Mouse (Mus musculus) lung, embryonic 14.5 days (tissue): ENCODE data around the gene Stn1. TPM values are rescaled to one million over a fixed set of nuclear protein-coding genes. Genes with fewer than 3 reads are reported as not detected.

Experiments used
- ATAC-seq: fragments of 200-750 bp; cut with Nextera tagmentation; 2 replicates; pipeline ENCODE4 v1.8.0; 2017; ENCODE audit warnings: mild to moderate bottlenecking, moderate TSS enrichment, moderate library complexity; ENCODE audit not compliant: insufficient read depth
- DNase-seq: peaks from one replicate; pipeline ENCODE4 v3.0.0-alpha.2; 2015
- H3K27ac ChIP-seq: fragments of 300-500 bp; sonication (generic); 2 replicates; pipeline ENCODE4 v1.5.1; 2014; ENCODE audit warnings: low read depth, mild to moderate bottlenecking, moderate library complexity
- H3K27me3 ChIP-seq: fragments of 300-500 bp; sonication (generic); 2 replicates; pipeline ENCODE4 v1.6.1; 2014; ENCODE audit warnings: low read length, control low read depth; ENCODE audit not compliant: insufficient read depth
- H3K36me3 ChIP-seq: fragments of 300-500 bp; sonication (generic); 2 replicates; pipeline ENCODE4 v1.6.1; 2014; ENCODE audit warnings: control low read depth; ENCODE audit not compliant: insufficient read depth
- H3K4me1 ChIP-seq: fragments of 300-500 bp; sonication (generic); 2 replicates; pipeline ENCODE4 v1.6.1; 2014; ENCODE audit warnings: antibody characterized with exemption, control low read depth; ENCODE audit not compliant: insufficient read depth
- H3K4me2 ChIP-seq: fragments of 300-500 bp; sonication (generic); 2 replicates; pipeline ENCODE4 v1.6.1; 2014; ENCODE audit warnings: mild to moderate bottlenecking
- H3K4me3 ChIP-seq: fragments of 300-500 bp; sonication (generic); 2 replicates; pipeline ENCODE4 v1.5.1; 2014; ENCODE audit warnings: low read depth, low read length
- H3K9ac ChIP-seq: fragments of 300-500 bp; sonication (generic); 2 replicates; pipeline ENCODE4 v1.6.1; 2014
- H3K9me3 ChIP-seq: fragments of 300-500 bp; sonication (generic); 2 replicates; pipeline ENCODE4 v1.6.1; 2016; ENCODE audit warnings: low read depth, low read length, control low read depth
- CTCF ChIP-seq: IDR thresholded peaks from 2 replicates; pipeline ENCODE4 v1.5.1; 2016; ENCODE audit warnings: antibody characterized with exemption, low read depth
- WGBS: fragments of 180-500 bp; shearing (Covaris S2); extraction: QIAGEN DNeasy Blood & Tissue Kit; methylation state at CpG from one replicate; pipeline ENCODE4 v1.1.7; 2014; 5-methylcytosine and 5-hydroxymethylcytosine counted together
- polyA plus RNA-seq: library from polyadenylated mRNA; unstranded; fragments of >200 nt; fragmentation: Nextera tagmentation; extraction: Ambion mirVana; gene quantifications from 2 replicates; pipeline ENCODE4 v1.2.1, GENCODE M21; 2014

Stn1 gene
- polyA plus RNA-seq, 1 experiment from 2014 or later = 65.5 TPM

DNA sequence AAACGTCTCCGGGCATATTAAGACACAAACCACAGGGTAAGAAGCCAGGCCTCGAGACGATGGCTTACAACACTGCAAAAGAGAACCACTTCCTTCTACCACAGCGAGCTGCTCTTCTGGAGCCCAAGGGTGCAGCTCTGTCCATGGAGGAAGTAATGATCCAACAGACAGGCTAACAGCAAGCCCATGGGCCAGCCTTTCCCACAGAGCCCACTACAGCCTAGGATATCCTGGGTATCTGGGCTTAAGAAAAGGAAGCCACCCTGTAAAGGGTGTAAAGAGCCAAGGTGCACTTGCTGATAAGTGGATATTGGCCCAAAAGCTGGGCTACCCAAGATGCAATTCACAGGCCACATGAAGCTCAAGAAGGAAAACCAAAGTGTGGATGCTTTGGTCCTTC lies 6.0 kb downstream of the Stn1 start:
- no peak overlapping the region for H3K27ac ChIP-seq
- no peak overlapping the region for H3K9ac ChIP-seq
- ATAC-seq (no peak), DNase-seq (no peak)
- H3K36me3 ChIP-seq = peaks cover 24% of the 10 kb centered on the region; the same call in 1 of the 2 replicates
- no peak overlapping the region for H3K4me3 ChIP-seq
- no peaks in the 10 kb centered on the region for H3K9me3 ChIP-seq
- peaks cover 4% of the 10 kb centered on the region for H3K4me1 ChIP-seq
- TF ChIP-seq CTCF = no peak
- 84% methylated on average over 5 of the region's 5 CpGs for WGBS
- H3K4me2 ChIP-seq = no peak overlapping the region
- no peaks in the 10 kb centered on the region for H3K27me3 ChIP-seq

DNA sequence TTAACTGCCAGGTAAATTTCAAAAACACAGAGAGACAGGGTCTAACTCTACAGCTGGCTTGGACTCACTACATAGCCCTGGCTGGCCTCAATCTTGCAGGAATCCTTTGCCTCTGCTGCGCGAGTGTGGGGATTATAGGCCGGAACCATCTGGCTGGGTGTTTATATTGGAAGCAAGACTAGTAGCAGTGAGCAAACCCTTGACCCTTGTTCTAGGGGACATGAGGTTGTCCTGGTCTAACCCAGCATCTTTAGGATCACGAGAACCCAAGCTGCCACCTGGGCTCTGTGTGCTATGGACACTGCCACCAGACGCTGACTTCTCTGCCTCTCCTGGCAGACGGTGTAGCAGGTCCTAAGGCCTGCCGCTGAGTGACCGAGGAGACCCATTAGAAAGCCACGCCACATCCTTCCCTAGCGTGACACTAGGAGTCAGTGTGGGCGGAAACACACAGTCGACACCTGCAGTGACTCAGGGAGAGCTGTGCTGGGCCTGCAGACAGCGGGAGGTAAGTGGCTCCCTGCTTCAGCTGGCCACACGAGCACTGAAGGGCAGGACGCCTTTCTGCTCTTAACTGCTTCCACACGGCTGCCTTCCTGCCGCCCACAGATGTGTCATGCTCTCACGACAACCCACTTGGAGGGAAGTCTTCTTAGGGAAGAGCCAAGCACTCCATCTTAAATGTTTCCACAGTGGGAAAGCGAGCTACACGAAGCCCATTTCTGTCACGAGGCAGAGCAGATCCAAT lies 10.9 kb downstream of the Stn1 start:
- no peak for TF ChIP-seq CTCF
- H3K4me3 ChIP-seq = no peak overlapping the region
- no peaks in the 10 kb centered on the region for H3K27me3 ChIP-seq
- H3K4me1 ChIP-seq = no peaks in the 10 kb centered on the region
- no peak for DNase-seq
- H3K4me2 ChIP-seq = no peak overlapping the region
- no peak overlapping the region for H3K9ac ChIP-seq
- WGBS = 66% methylated on average over 21 of the region's 21 CpGs
- no peaks in the 10 kb centered on the region for H3K9me3 ChIP-seq
- ATAC-seq = no peak
- no peak overlapping the region for H3K27ac ChIP-seq
- peaks cover 45% of the 10 kb centered on the region for H3K36me3 ChIP-seq

DNA sequence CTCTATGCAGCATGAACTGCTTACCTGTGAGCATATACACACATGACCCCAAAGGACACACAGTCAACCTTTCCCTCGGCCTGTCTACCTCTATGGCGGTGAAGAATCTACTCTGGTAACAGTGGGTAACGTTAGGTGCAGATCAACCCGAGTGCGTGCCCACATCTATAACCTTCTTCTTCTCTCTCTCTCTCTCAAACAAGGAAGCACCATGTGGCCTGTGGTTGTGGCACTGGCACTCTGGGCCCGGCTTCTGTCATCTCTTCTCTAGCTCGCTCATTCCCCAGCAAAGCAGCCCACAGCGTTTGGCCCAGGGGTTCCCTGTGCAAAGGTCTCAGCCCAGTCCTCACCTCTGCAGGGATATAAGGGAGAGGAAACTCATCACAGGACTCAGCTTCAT lies 12.4 kb downstream of the Stn1 start:
- no peak overlapping the region for H3K27ac ChIP-seq
- ATAC-seq (no peak), DNase-seq (no peak)
- H3K4me1 ChIP-seq = no peaks in the 10 kb centered on the region
- H3K36me3 ChIP-seq = peaks cover 48% of the 10 kb centered on the region
- H3K9ac ChIP-seq = no peak overlapping the region
- no peaks in the 10 kb centered on the region for H3K27me3 ChIP-seq
- H3K4me3 ChIP-seq = no peak overlapping the region
- TF ChIP-seq CTCF = no peak
- 95% methylated on average over 8 of the region's 8 CpGs for WGBS
- no peaks in the 10 kb centered on the region for H3K9me3 ChIP-seq
- H3K4me2 ChIP-seq = no peak overlapping the region

DNA sequence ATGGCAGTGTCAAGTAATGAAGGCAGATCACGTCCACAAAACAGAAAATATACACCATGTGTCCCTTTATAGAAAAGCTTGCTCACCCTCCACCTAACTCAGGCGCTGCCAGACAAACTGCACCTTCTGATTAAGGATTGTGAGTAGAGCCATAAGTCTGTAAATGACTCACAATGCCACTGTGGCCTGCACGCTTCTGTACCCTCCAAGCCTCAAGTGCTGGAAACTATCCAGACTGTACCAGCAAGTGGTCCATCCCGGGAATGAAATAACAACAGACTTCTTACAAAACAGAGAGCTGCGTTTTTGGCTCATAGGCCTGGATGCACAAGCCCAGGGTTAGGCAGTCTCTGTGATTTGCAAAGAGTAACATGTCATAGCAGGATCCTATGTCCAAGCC lies 15.9 kb downstream of the Stn1 start:
- H3K4me2 ChIP-seq = no peak overlapping the region
- H3K4me1 ChIP-seq = no peaks in the 10 kb centered on the region
- no peaks in the 10 kb centered on the region for H3K9me3 ChIP-seq
- no peak overlapping the region for H3K4me3 ChIP-seq
- no peaks in the 10 kb centered on the region for H3K27me3 ChIP-seq
- no peak overlapping the region for H3K27ac ChIP-seq
- H3K9ac ChIP-seq = no peak overlapping the region
- no peak for TF ChIP-seq CTCF
- DNase-seq (no peak), ATAC-seq (no peak)
- peaks cover 57% of the 10 kb centered on the region for H3K36me3 ChIP-seq
- 89% methylated on average over 5 of the region's 5 CpGs for WGBS

DNA sequence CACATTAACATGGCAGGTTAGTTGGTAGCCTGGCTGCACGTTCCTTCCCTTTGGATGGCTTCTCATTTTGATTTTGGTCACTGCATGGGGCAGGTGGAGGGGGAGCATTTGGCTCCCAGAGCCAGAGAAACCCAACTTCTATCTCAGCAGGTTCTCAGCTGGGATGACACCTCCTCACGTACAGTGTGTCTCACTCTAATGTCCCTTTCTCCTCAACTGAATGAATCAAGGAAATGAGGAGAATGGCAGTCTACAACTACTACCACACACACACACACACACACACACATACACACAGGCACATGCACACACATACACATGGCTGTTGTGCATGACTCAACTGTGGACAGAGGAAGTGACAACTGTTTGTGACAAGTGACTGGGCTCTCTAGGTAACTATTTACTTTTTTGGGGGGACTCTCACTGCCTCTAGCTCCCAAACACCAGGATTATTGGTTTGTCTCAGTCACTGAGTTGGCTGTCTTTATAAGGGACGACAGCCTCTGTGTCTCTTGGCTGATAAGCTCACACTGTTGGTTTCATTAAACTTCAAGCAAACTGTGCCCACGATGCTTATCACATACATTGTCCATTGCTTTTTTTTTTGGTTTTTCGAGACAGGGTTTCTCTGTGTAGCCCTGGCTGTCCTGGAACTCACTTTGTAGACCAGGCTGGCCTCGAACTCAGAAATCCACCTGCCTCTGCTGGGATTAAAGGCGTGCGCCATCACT lies 18.0 kb downstream of the Stn1 start:
- Histone ChIP-seq H3K27ac (no peak overlapping the region), H3K27me3 (no peaks in the 10 kb centered on the region), H3K4me1 (no peaks in the 10 kb centered on the region), H3K36me3 (peaks cover 68% of the 10 kb centered on the region), H3K9ac (no peak overlapping the region), H3K4me2 (no peak overlapping the region), H3K9me3 (no peaks in the 10 kb centered on the region), H3K4me3 (no peak overlapping the region)
- no peak for TF ChIP-seq CTCF
- DNase-seq = no peak
- ATAC-seq = no peak
- 82% methylated on average over 8 of the region's 8 CpGs for WGBS

DNA sequence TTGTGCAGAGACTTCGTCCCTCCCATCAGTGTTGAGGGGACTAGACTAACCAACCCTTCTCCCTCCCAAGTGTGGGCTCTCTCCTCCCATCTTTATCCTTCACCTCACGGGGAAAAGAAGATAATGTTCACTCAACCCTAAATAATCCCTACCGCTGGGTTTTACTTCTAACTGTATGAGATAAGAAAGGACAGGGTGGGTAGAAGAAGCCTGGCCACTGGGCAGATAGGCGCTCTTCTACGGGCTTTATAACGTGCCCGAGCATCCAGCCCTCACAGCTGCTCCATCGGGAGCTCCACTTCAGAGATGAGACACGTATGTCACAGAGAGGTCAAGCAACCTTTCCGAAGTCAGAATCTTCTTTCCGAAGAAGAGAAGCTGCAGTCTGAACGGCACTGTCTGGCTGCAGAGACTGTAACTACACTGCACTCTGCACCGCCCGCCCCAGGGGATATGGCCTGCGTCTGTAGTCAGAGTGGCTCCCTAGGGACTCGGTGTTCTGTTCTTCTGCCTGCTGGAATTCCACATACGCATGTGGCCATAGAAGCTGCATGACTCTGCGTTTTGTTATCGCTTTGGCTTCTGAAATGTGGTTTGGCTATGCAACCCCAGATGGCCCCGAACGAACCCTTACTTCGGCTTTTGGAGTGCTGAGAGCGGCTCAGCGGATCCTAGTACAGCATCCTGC lies 18.7 kb downstream of the Stn1 start:
- H3K27ac ChIP-seq = no peak overlapping the region
- DNase-seq (no peak), ATAC-seq (no peak)
- no peaks in the 10 kb centered on the region for H3K4me1 ChIP-seq
- H3K36me3 ChIP-seq = peaks cover 65% of the 10 kb centered on the region
- no peaks in the 10 kb centered on the region for H3K27me3 ChIP-seq
- 80% methylated on average over 24 of the region's 24 CpGs for WGBS
- H3K9ac ChIP-seq = no peak overlapping the region
- no peaks in the 10 kb centered on the region for H3K9me3 ChIP-seq
- TF ChIP-seq CTCF = no peak
- no peak overlapping the region for H3K4me3 ChIP-seq
- no peak overlapping the region for H3K4me2 ChIP-seq

DNA sequence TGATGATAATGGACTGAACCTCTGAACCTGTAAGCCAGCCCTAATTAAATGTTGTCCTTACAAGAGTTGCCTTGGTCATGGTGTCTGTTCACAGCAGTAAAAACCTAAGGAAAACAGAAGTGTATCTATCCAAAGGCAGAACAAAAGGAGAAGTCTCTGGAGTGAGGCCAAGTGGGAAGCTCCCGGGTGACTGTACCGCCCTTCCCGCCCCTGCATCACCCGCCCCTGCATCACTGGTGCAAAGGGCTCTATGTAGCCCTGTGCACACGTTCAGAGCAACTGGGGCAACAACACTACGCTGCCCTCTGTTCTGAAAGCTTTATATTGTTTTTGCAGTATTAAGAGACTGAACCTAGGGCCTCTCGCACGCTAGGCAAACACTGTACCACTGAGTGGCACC lies 19.7 kb downstream of the Stn1 start:
- H3K4me1 ChIP-seq = no peaks in the 10 kb centered on the region; the same call in 1 of the 2 replicates
- H3K9me3 ChIP-seq = no peaks in the 10 kb centered on the region
- no peak overlapping the region for H3K4me3 ChIP-seq
- H3K36me3 ChIP-seq = peaks cover 58% of the 10 kb centered on the region
- DNase-seq (no peak), ATAC-seq (no peak)
- H3K27me3 ChIP-seq = no peaks in the 10 kb centered on the region
- no peak overlapping the region for H3K9ac ChIP-seq
- no peak overlapping the region for H3K27ac ChIP-seq
- H3K4me2 ChIP-seq = no peak overlapping the region
- 76% methylated on average over 8 of the region's 8 CpGs for WGBS
- TF ChIP-seq CTCF = no peak
